Mouse (Mus musculus) embryonic facial prominence, embryonic 14.5 days (tissue): ENCODE measurements around the gene Zfp648. TPM values are rescaled to one million over a fixed set of nuclear protein-coding genes. Genes with fewer than 3 reads are reported as not detected.

Source experiments
- ATAC-seq: fragments of 200-750 bp; cut with Nextera tagmentation; 2 replicates; pipeline ENCODE4 v1.8.0; 2017; ENCODE audit warnings: low read depth, moderate number of reproducible peaks, moderate TSS enrichment
- DNase-seq: peaks from one replicate; pipeline ENCODE4 v3.0.0-alpha.2; 2015; ENCODE audit warnings: low spot score
- H3K27ac ChIP-seq: fragments of 300-500 bp; sonication (generic); replicated peaks from 2 replicates; pipeline ENCODE4 v1.5.1; 2014; ENCODE audit warnings: low read depth, mild to moderate bottlenecking, low read length, moderate library complexity
- H3K27me3 ChIP-seq: fragments of 300-500 bp; sonication (generic); replicated peaks from 2 replicates; pipeline ENCODE4 v1.6.1; 2014; ENCODE audit warnings: low read length; ENCODE audit not compliant: control insufficient read depth, insufficient read depth
- H3K36me3 ChIP-seq: fragments of 300-500 bp; sonication (generic); 2 replicates; pipeline ENCODE4 v1.6.1; 2014; ENCODE audit warnings: low read length, mixed read lengths; ENCODE audit not compliant: control insufficient read depth, insufficient read depth
- H3K4me1 ChIP-seq: fragments of 300-500 bp; sonication (generic); 2 replicates; pipeline ENCODE4 v1.6.1; 2014; ENCODE audit warnings: antibody characterized with exemption, low read length; ENCODE audit not compliant: control insufficient read depth, insufficient read depth
- H3K4me2 ChIP-seq: fragments of 300-500 bp; sonication (generic); 2 replicates; pipeline ENCODE4 v1.6.1; 2014; ENCODE audit warnings: low read depth, mild to moderate bottlenecking, low read length, moderate library complexity, mixed read lengths
- H3K4me3 ChIP-seq: fragments of 300-500 bp; sonication (generic); 2 replicates; pipeline ENCODE4 v1.5.1; 2014; ENCODE audit warnings: low read depth, mild to moderate bottlenecking, low read length
- H3K9ac ChIP-seq: fragments of 300-500 bp; sonication (generic); 2 replicates; pipeline ENCODE4 v1.6.1; 2014; ENCODE audit warnings: low read depth, mild to moderate bottlenecking, low read length, moderate library complexity, mixed read lengths
- H3K9me3 ChIP-seq: fragments of 300-500 bp; sonication (generic); 2 replicates; pipeline ENCODE4 v1.6.1; 2016; ENCODE audit warnings: low read length; ENCODE audit not compliant: control insufficient read depth
- WGBS: fragments of 180-500 bp; shearing (Covaris S2); extraction: QIAGEN DNeasy Blood & Tissue Kit; methylation state at CpG from one replicate; pipeline ENCODE4 v1.1.7; 2014; 5-methylcytosine and 5-hydroxymethylcytosine counted together
- polyA plus RNA-seq: library from polyadenylated mRNA; unstranded; fragments of >200 nt; fragmentation: Nextera tagmentation; extraction: Ambion mirVana; gene quantifications from 2 replicates; pipeline ENCODE4 v1.2.1, GENCODE M21; 2014

Gene Zfp648
- polyA plus RNA-seq, 1 experiment from 2014 or later: 0.32 TPM

DNA sequence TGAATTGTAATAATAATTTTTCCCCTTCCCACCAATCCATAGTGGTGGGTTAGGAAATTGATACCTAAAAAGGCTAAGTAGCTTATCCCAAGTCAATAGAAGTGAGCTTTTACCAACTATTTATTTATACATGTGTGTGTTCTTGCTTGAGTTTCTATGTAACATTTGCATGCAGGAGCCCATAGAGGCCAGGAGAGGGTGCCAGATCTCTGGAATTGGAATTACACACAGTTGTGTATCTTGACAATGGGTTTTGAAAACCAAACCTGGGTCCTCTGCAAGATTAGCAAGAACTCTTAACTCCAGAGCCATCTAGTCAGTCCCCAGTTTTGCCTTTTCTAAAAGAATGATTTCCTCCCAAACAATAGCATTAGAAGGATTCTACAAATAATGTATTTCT is 37.9 kb downstream of the Zfp648 start:
- H3K9me3 ChIP-seq: no peaks in the 10 kb centered on the region
- no peak overlapping the region for H3K27ac ChIP-seq
- H3K36me3 ChIP-seq: no peaks in the 10 kb centered on the region
- ATAC-seq (no peak), DNase-seq (no peak)
- H3K9ac ChIP-seq: no peak overlapping the region
- no peak overlapping the region for H3K4me2 ChIP-seq
- H3K4me1 ChIP-seq: no peaks in the 10 kb centered on the region
- H3K27me3 ChIP-seq: no peaks in the 10 kb centered on the region
- no peak overlapping the region for H3K4me3 ChIP-seq

DNA sequence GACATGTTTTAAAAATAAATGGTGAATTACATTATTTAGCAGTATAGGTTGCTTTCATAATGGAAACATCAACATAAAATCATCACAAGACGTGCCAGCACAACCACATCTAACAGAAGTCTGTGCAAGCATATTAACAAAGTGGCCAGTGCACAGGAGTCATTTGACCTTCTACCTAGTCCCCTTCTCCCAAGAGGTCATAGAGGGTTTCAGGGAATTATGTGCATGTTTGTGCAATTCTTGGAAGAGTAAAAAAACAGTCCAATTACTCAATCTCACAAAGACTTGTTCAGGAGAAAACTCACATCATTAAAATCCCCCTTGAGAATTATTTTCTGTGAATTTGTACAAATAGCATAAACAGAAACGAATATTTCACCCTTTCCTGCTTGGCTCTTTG is 50.2 kb downstream of the Zfp648 start:
- H3K36me3 ChIP-seq: no peaks in the 10 kb centered on the region
- no peak overlapping the region for H3K4me3 ChIP-seq
- H3K27ac ChIP-seq: no peak overlapping the region
- H3K27me3 ChIP-seq: no peaks in the 10 kb centered on the region
- no peak overlapping the region for H3K9ac ChIP-seq
- DNase-seq (no peak), ATAC-seq (no peak)
- WGBS: 79% methylated on average over 2 of the region's 2 CpGs
- no peaks in the 10 kb centered on the region for H3K4me1 ChIP-seq
- no peak overlapping the region for H3K4me2 ChIP-seq
- H3K9me3 ChIP-seq: no peaks in the 10 kb centered on the region

DNA sequence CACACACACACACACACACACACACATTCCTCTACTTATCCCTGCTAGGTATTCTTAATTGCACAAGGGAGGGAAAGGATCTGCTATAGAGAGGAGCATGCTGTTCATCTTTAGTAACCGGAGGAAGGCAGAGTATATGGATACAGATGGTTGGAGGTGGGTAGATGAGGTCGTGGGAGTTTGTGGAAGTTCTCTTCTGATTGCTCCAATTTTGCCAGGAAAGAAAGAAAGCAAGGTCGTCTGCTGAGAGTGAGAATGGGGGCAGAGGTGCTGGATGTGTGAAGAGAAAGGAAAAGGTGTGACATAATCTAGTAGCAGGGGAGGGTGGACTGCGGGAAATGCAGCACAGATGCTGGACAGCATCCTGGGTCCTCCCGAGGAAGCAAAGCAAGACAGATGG is 51.8 kb downstream of the Zfp648 start:
- no peak overlapping the region for H3K4me3 ChIP-seq
- H3K27me3 ChIP-seq: no peaks in the 10 kb centered on the region
- no peak overlapping the region for H3K4me2 ChIP-seq
- ATAC-seq (no peak), DNase-seq (no peak)
- H3K36me3 ChIP-seq: no peaks in the 10 kb centered on the region
- no peaks in the 10 kb centered on the region for H3K4me1 ChIP-seq
- no peaks in the 10 kb centered on the region for H3K9me3 ChIP-seq
- H3K9ac ChIP-seq: no peak overlapping the region
- H3K27ac ChIP-seq: no peak overlapping the region
- WGBS: 56% methylated on average over 5 of the region's 5 CpGs
